Mouse (Mus musculus): ENCODE data around the gene Sfxn4. TPM values are rescaled to one million over a fixed set of nuclear protein-coding genes. Genes with fewer than 3 reads are reported as not detected.
A peak's percentile ranks its signal among the peaks of the same experiment; 100 is the strongest.

The Sfxn4 gene
- 6.4 and 6.5 TPM in 2 replicates for polyA plus RNA-seq (2014; fragmentation: Nextera tagmentation; extraction: Ambion mirVana)

- WGBS = 3% methylated on average over 30 of the region's 30 CpGs
- no peak for TF ChIP-seq CTCF (IDR thresholded peaks at IDR 0.05; ENCODE audit: low read depth)
- peak; percentile 100 for ATAC-seq (ENCODE audit: insufficient read depth)
These were observed at the start of gene Sfxn4 for GRCm38 (mm10) chr19:60860868-60861700. Sfxn4 (minus strand) TSS chr19:60861479.

DNA sequence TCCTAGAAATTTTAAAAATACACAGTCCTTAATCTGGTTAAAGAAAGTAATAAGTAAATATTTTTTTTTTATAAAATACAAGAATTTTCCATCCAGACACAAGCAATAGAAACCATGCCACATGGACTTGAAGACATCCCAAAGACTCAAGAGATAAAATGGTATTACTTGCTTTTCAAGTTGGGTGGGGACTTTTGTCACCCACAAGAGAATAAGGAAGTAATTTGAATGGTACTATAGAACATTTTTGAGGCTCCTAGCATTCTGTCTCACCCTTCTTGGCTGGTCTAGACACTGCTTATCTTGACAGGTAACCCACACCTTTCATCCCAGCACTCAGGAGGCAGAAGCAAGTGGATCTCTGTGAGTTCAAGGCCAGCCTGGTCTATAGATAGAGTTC lies 49.0 kb upstream of the Sfxn4 start:
- Histone ChIP-seq H3K4me3 (ENCODE audit: low read depth, low read length) (no peak overlapping the region), H3K4me2 (no peak overlapping the region), H3K27me3 (ENCODE audit: insufficient read depth, low read length) (no peaks in the 10 kb centered on the region), H3K4me1 (ENCODE audit: insufficient read depth) (no peaks in the 10 kb centered on the region), H3K36me3 (ENCODE audit: insufficient read depth) (no peaks in the 10 kb centered on the region), H3K9me3 (ENCODE audit: low read depth, low read length) (no peaks in the 10 kb centered on the region), H3K9ac (no peak overlapping the region), H3K27ac (ENCODE audit: low read depth) (no peak overlapping the region)
- no peak for TF ChIP-seq CTCF (IDR thresholded peaks at IDR 0.05; ENCODE audit: low read depth)
- DNase-seq (no peak), ATAC-seq (ENCODE audit: insufficient read depth) (no peak)

More at GRCm38 (mm10) chr19:60860868-60861700, at the start of gene Sfxn4:
- H3K4me3 ChIP-seq (ENCODE audit: low read depth, low read length) = peak within 1 kb of the TSS; percentile 53
- peak within 1 kb of the TSS; percentile 67 for H3K4me2 ChIP-seq
- peak within 1 kb of the TSS; percentile 79 for H3K27ac ChIP-seq (ENCODE audit: low read depth)
- no peaks in the 10 kb centered on the region for H3K9me3 ChIP-seq (ENCODE audit: low read depth, low read length)
- H3K27me3 ChIP-seq (ENCODE audit: insufficient read depth, low read length) = no peaks in the 10 kb centered on the region
- H3K4me1 ChIP-seq (ENCODE audit: insufficient read depth) = no peaks in the 10 kb centered on the region
- peaks cover 21% of the 10 kb centered on the region for H3K36me3 ChIP-seq (ENCODE audit: insufficient read depth)
- peak within 1 kb of the TSS; percentile 64 for H3K9ac ChIP-seq
- peak; percentile 96 for DNase-seq

- no peak overlapping the region for H3K4me3 ChIP-seq (ENCODE audit: low read depth, low read length)
- ATAC-seq (ENCODE audit: insufficient read depth) (no peak), DNase-seq (no peak)
- WGBS = 90% methylated on average over 5 of the region's 5 CpGs
- H3K9me3 ChIP-seq (ENCODE audit: low read depth, low read length) = no peaks in the 10 kb centered on the region
- no peak overlapping the region for H3K9ac ChIP-seq
- H3K4me2 ChIP-seq = no peak overlapping the region
- H3K27me3 ChIP-seq (ENCODE audit: insufficient read depth, low read length) = no peaks in the 10 kb centered on the region
- H3K27ac ChIP-seq (ENCODE audit: low read depth) = no peak overlapping the region
- H3K36me3 ChIP-seq (ENCODE audit: insufficient read depth) = no peaks in the 10 kb centered on the region
- TF ChIP-seq CTCF (IDR thresholded peaks at IDR 0.05; ENCODE audit: low read depth) = no peak
- no peaks in the 10 kb centered on the region for H3K4me1 ChIP-seq (ENCODE audit: insufficient read depth)
These were observed 44.2 kb upstream of the Sfxn4 start for GRCm38 (mm10) chr19:60905477-60905876.

- no peaks in the 10 kb centered on the region for H3K9me3 ChIP-seq (ENCODE audit: low read depth, low read length)
- no peak overlapping the region for H3K27ac ChIP-seq (ENCODE audit: low read depth)
- ATAC-seq (ENCODE audit: insufficient read depth) = no peak
- H3K36me3 ChIP-seq (ENCODE audit: insufficient read depth) = no peaks in the 10 kb centered on the region
- no peak overlapping the region for H3K4me2 ChIP-seq
- no peak for DNase-seq
- 96% methylated on average over 1 of the region's 1 CpGs for WGBS
- no peak overlapping the region for H3K9ac ChIP-seq
- H3K4me1 ChIP-seq (ENCODE audit: insufficient read depth) = no peaks in the 10 kb centered on the region
- no peak for TF ChIP-seq CTCF (IDR thresholded peaks at IDR 0.05; ENCODE audit: low read depth)
- no peaks in the 10 kb centered on the region for H3K27me3 ChIP-seq (ENCODE audit: insufficient read depth, low read length)
- H3K4me3 ChIP-seq (ENCODE audit: low read depth, low read length) = no peak overlapping the region
These were observed 42.7 kb upstream of the Sfxn4 start for GRCm38 (mm10) chr19:60903971-60904370.

DNA sequence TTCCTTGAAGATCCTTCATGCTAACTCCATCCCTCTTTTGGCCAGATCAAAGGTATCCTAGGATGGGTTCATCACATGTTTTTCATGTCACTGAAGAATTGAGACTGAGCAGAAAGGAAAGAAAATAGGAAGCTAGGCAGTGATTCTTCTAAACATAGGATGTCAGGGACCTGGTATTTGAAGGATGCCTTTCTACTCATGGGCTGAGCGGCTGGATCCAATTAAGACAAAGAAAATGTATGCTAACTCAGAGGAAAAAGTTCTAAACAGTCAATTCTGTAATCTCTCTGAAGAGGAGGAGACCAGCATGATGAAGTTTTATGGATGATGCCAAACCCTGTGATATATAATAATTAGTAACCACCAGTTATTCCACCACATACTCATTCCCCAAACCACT lies 41.9 kb upstream of the Sfxn4 start:
- Histone ChIP-seq H3K27ac (ENCODE audit: low read depth) (no peak overlapping the region), H3K9me3 (ENCODE audit: low read depth, low read length) (no peaks in the 10 kb centered on the region), H3K27me3 (ENCODE audit: insufficient read depth, low read length) (no peaks in the 10 kb centered on the region), H3K9ac (no peak overlapping the region), H3K36me3 (ENCODE audit: insufficient read depth) (no peaks in the 10 kb centered on the region), H3K4me3 (ENCODE audit: low read depth, low read length) (no peak overlapping the region), H3K4me1 (ENCODE audit: insufficient read depth) (no peaks in the 10 kb centered on the region), H3K4me2 (no peak overlapping the region)
- 47% methylated on average over 1 of the region's 1 CpGs for WGBS
- no peak for TF ChIP-seq CTCF (IDR thresholded peaks at IDR 0.05; ENCODE audit: low read depth)
- no peak for DNase-seq
- no peak for ATAC-seq (ENCODE audit: insufficient read depth)

DNA sequence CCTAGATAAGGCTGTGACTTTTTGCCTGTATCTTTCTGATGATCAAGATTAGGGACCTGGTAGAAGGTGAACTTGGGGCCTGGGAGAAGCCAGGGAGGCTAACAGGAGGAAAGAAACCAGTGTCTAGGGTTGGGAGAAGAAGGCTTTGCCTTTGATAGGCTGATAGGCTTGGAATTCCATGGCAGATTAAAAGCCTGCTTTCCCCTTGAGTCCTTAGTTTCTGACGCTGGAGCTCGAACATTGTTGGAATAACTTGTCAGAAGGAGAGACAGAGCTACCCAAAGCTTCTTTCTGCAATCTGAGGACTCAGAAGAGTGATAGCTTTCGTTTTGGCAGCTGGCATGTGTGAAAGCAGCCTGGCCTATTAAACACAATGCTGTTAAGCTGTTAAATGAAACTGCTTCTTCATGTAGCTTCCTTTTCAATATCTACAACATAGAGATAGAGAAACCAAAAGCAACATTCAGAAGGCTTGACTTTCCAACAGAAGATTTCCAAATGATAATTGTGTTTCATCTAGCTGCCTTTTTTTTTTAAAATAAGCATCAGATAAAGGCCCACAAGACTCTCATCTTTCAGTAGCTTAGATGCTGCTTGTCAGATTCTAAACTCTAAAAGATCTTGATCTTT lies 34.1 kb upstream of the Sfxn4 start:
- 16% methylated on average over 3 of the region's 3 CpGs for WGBS
- Histone ChIP-seq H3K9ac (no peak overlapping the region; the same call in 1 of the 2 replicates), H3K27ac (ENCODE audit: low read depth) (no peak overlapping the region)

GRCm38 (mm10) chr19:60891934-60892547 lies 30.8 kb upstream of the Sfxn4 start:
- H3K4me2 ChIP-seq = peak overlapping the region; percentile 81
- H3K4me1 ChIP-seq (ENCODE audit: insufficient read depth) = no peaks in the 10 kb centered on the region; the same call in 1 of the 2 replicates
- peak; percentile 84 for TF ChIP-seq CTCF (IDR thresholded peaks at IDR 0.05; ENCODE audit: low read depth)
- 17% methylated on average over 1 of the region's 1 CpGs for WGBS
- no peaks in the 10 kb centered on the region for H3K36me3 ChIP-seq (ENCODE audit: insufficient read depth)
- H3K27ac ChIP-seq (ENCODE audit: low read depth) = no peak overlapping the region
- peak overlapping the region; percentile 14; the same call in 1 of the 2 replicates for H3K9ac ChIP-seq
- DNase-seq (peak; percentile 80), ATAC-seq (ENCODE audit: insufficient read depth) (no peak)
- H3K27me3 ChIP-seq (ENCODE audit: insufficient read depth, low read length) = no peaks in the 10 kb centered on the region
- no peaks in the 10 kb centered on the region for H3K9me3 ChIP-seq (ENCODE audit: low read depth, low read length)
- H3K4me3 ChIP-seq (ENCODE audit: low read depth, low read length) = peak overlapping the region; percentile 79; the same call in 1 of the 2 replicates

More for the DNA sequence above, 34.1 kb upstream of the Sfxn4 start:
- TF ChIP-seq CTCF (IDR thresholded peaks at IDR 0.05; ENCODE audit: low read depth) = no peak
- DNase-seq = no peak
- Histone ChIP-seq H3K4me3 (ENCODE audit: low read depth, low read length) (no peak overlapping the region), H3K36me3 (ENCODE audit: insufficient read depth) (no peaks in the 10 kb centered on the region), H3K4me2 (no peak overlapping the region), H3K9me3 (ENCODE audit: low read depth, low read length) (no peaks in the 10 kb centered on the region), H3K27me3 (ENCODE audit: insufficient read depth, low read length) (no peaks in the 10 kb centered on the region), H3K4me1 (ENCODE audit: insufficient read depth) (no peaks in the 10 kb centered on the region; the same call in 1 of the 2 replicates)
- no peak for ATAC-seq (ENCODE audit: insufficient read depth)
